26 mouse cellular contexts compared by ENCODE assay signal in genomic region chr17:27931826-27932225, GRCm38 (mm10). TPM values are rescaled to one million over a fixed set of nuclear protein-coding genes. Genes with fewer than 3 reads are reported as not detected.
A peak's percentile ranks its signal among the peaks of the same experiment; 100 is the strongest.
DNase-seq lines count a peak whose midpoint lies in the region; ATAC-seq and TF ChIP-seq lines count a peak whose summit lies in the region.
"Had no signal": no experiment of that assay in that cellular context is flagged by ENCODE, and none has a peak within 500 bp of the region (broad histone marks: within the 10 kb centered on the region; RNA-seq: fewer than 3 reads in every experiment).

No protein-coding gene starts in this region.

- H3K4me2 ChIP-seq in liver, embryonic 12.5 days, result no peak overlapping the region
- H3K4me2 ChIP-seq: embryonic facial prominence, embryonic 13.5 days; embryonic facial prominence, embryonic 15.5 days; forebrain, embryonic 12.5 days had no signal

- intact Hi-C loops in gastrocnemius, adult 2 months (cut with DNase I), result no loop called here

- ATAC-seq in liver, embryonic 12.5 days, result no peak
- ATAC-seq: activated CD4-positive, CD25-positive, alpha-beta regulatory T cell, adult 4 months; forebrain, embryonic 14.5 days; forebrain, embryonic 16.5 days; Patski had no signal

- 50% methylated on average over 4 of the region's 4 CpGs for WGBS in liver, adult 2 months
- WGBS in liver, embryonic 12.5 days (ENCODE audit: insufficient replicate concordance), result 78% methylated on average over 4 of the region's 4 CpGs

- TF ChIP-seq POLR2A in liver, adult 2 months (IDR thresholded peaks at IDR 0.05; ENCODE audit: extremely low read depth, insufficient read depth, low read length), result no peak

- peaks cover 2% of the 10 kb centered on the region; the same call in 1 of the 2 replicates for H3K4me1 ChIP-seq in liver, adult 2 months (ENCODE audit: control insufficient read depth, insufficient read depth, low read length)
- peaks cover 13% of the 10 kb centered on the region for H3K4me1 ChIP-seq in liver, embryonic 12.5 days
- H3K4me1 ChIP-seq: forebrain, embryonic 10.5 days; forebrain, embryonic 12.5 days had no signal

- no peaks in the 10 kb centered on the region for H3K36me3 ChIP-seq in liver, adult 2 months (ENCODE audit: control insufficient read depth, insufficient read depth, low read length)
- 0 out of 2 replicates have a peak, but pooled peaks cover 6% of the 10 kb centered on the region for H3K36me3 ChIP-seq in liver, embryonic 12.5 days
- H3K36me3 ChIP-seq: embryonic facial prominence, embryonic 13.5 days; embryonic facial prominence, embryonic 15.5 days; forebrain, embryonic 12.5 days had no signal

- H3K9me3 ChIP-seq in liver, embryonic 12.5 days (replicated peaks), result no peaks in the 10 kb centered on the region
- H3K9me3 ChIP-seq: embryonic facial prominence, embryonic 13.5 days; embryonic facial prominence, embryonic 15.5 days; forebrain, embryonic 10.5 days; forebrain, embryonic 12.5 days had no signal

- no peaks in the 10 kb centered on the region for H3K27me3 ChIP-seq in liver, adult 2 months (ENCODE audit: control insufficient read depth, insufficient read depth, low read length)
- H3K27me3 ChIP-seq in liver, embryonic 12.5 days (replicated peaks), result no peaks in the 10 kb centered on the region
- H3K27me3 ChIP-seq: embryonic facial prominence, embryonic 13.5 days; embryonic facial prominence, embryonic 15.5 days; forebrain, embryonic 12.5 days; Patski had no signal

- no peak overlapping the region for H3K4me3 ChIP-seq in gastrocnemius, adult 2 months
- no peak overlapping the region for H3K4me3 ChIP-seq in liver, adult 2 months (ENCODE audit: insufficient read depth, low read depth, low read length)
- no peak overlapping the region for H3K4me3 ChIP-seq in liver, embryonic 12.5 days
- H3K4me3 ChIP-seq: embryonic facial prominence, embryonic 13.5 days; embryonic facial prominence, embryonic 15.5 days; erythroblast, embryonic 14.5 days; forebrain, embryonic 10.5 days; forebrain, embryonic 12.5 days had no signal

- no peak overlapping the region for H3K9ac ChIP-seq in liver, adult 2 months (ENCODE audit: low read depth, low read length)
- no peak overlapping the region for H3K9ac ChIP-seq in liver, embryonic 12.5 days
- H3K9ac ChIP-seq: embryonic facial prominence, embryonic 13.5 days; embryonic facial prominence, embryonic 15.5 days; forebrain, embryonic 12.5 days had no signal

- no peak for TF ChIP-seq CTCF in gastrocnemius, adult 2 months (IDR thresholded peaks at IDR 0.05)
- no peak for TF ChIP-seq CTCF in liver, adult 2 months (IDR thresholded peaks at IDR 0.05; ENCODE audit: low read depth, low read length)

- H3K79me2 ChIP-seq in liver, adult 2 months (ENCODE audit: control insufficient read depth, insufficient read depth, low read length), result peaks cover 50% of the 10 kb centered on the region; the same call in 1 of the 2 replicates

- H3K27ac ChIP-seq in gastrocnemius, adult 2 months, result 0 out of 2 replicates have a peak overlapping the region, but pooled peaks have one; percentile 3
- no peak overlapping the region for H3K27ac ChIP-seq in liver, adult 2 months (replicated peaks; ENCODE audit: insufficient read depth, low read depth, low read length)
- no peak overlapping the region for H3K27ac ChIP-seq in liver, embryonic 12.5 days
- H3K27ac ChIP-seq: embryonic facial prominence, embryonic 13.5 days; embryonic facial prominence, embryonic 15.5 days; forebrain, embryonic 10.5 days; forebrain, embryonic 12.5 days had no signal

- no peak for DNase-seq in gastrocnemius, adult 2 months
- DNase-seq in gastrocnemius, adult 8-10 months (ENCODE audit: low spot score in 2 of 2), result no peak
- peak; percentile 26 for DNase-seq in liver, adult 2 months (ENCODE audit: extremely low read depth, low read depth, low spot score)
- peak; percentile 41 for DNase-seq in 416B (ENCODE audit: low read depth)
- DNase-seq in gonadal fat pad, adult 2 months (ENCODE audit: low read depth), result peak; percentile 44
- DNase-seq in left cerebral cortex, adult 8-10 months (ENCODE audit: low spot score in 2 of 2), result no peak
- DNase-seq in adrenal gland, adult 8-10 months, result no peak
- DNase-seq: adrenal gland, postnatal 10 days; adrenal gland, postnatal 25 days; cerebellum, adult 11 months; cerebellum, adult 18-20 months; cerebellum, adult 8-10 months; cerebellum, adult 9-11 months; cerebellum, postnatal 14 days; cerebellum, postnatal 36 days; embryo, embryonic 11 days had no signal

RNA-seq across cellular contexts. Expression of gene Taf11, which starts 22.2 kb away (rescaled TPM):
- 10 to 100 TPM; 14.0 to 19.1 TPM for total RNA-seq in gastrocnemius, adult 2 months (2021)
- total RNA-seq in gastrocnemius, adult 8-10 months (2022), result 10 to 100 TPM; 15.9 to 18.8 (median 17.0) TPM
- total RNA-seq in liver, adult 2 months (2014; rRNA removed), result 7.8 and 8.9 TPM in 2 replicates
- 5.1 and 6.0 TPM in 2 replicates for polyA plus RNA-seq in liver, adult 2 months (2012; rRNA removed)
- polyA plus RNA-seq in liver, embryonic 12.5 days (2016; fragmentation: Nextera tagmentation; extraction: Ambion mirVana), result 36.4 and 40.6 TPM in 2 replicates
- polyA plus RNA-seq in gonadal fat pad, adult 2 months (2012; rRNA removed), result 12.5 and 14.0 TPM in 2 replicates
- total RNA-seq in left cerebral cortex, adult 8-10 months (2022), result 10 to 100 TPM; 40.6 to 47.8 (median 46.2) TPM
- total RNA-seq in adrenal gland, adult 8-10 months (2022), result 10 to 100 TPM; 34.3 to 42.2 (median 35.7) TPM

RNA-seq across cellular contexts. Expression of gene Anks1, which starts 22.7 kb away (rescaled TPM):
- total RNA-seq in gastrocnemius, adult 2 months (2021), result 10 to 100 TPM in 1 of 2 experiments, 1 to 10 TPM in 1; 8.8 to 23.4 TPM
- 1 to 10 TPM; 6.3 to 9.2 (median 7.9) TPM for total RNA-seq in gastrocnemius, adult 8-10 months (2022)
- total RNA-seq in liver, adult 2 months (2014; rRNA removed), result 8.8 and 9.0 TPM in 2 replicates
- polyA plus RNA-seq in liver, adult 2 months (2012; rRNA removed), result 9.4 and 10.0 TPM in 2 replicates
- polyA plus RNA-seq in liver, embryonic 12.5 days (2016; fragmentation: Nextera tagmentation; extraction: Ambion mirVana), result 6.7 and 7.5 TPM in 2 replicates
- 33.1 and 42.5 TPM in 2 replicates for polyA plus RNA-seq in gonadal fat pad, adult 2 months (2012; rRNA removed)
- total RNA-seq in left cerebral cortex, adult 8-10 months (2022), result 10 to 100 TPM; 36.3 to 39.2 (median 38.0) TPM
- total RNA-seq in adrenal gland, adult 8-10 months (2022), result 10 to 100 TPM; 25.5 to 40.1 (median 32.6) TPM

Comparison
In these comparisons a context has a peak if more than half of its experiments do, and no peak if none do; other contexts are left out.
1. DNase-seq: peak in liver, adult 2 months (single experiment), 416B (single experiment) and gonadal fat pad, adult 2 months (single experiment); none in gastrocnemius, adult 2 months (single experiment), gastrocnemius, adult 8-10 months (0 of 2), left cerebral cortex, adult 8-10 months (0 of 2) and adrenal gland, adult 8-10 months (single experiment).